Mouse (Mus musculus) stomach, postnatal 0 days (tissue): ENCODE data around the gene Birc6.

Experiments
- CTCF ChIP-seq: IDR thresholded peaks from 2 replicates; pipeline ENCODE4 v1.5.1; 2016; ENCODE audit warnings: antibody characterized with exemption, low read depth, mild to moderate bottlenecking, moderate library complexity
- EP300 ChIP-seq: optimal IDR thresholded peaks from 2 replicates; pipeline ENCODE3; 2016; ENCODE audit warnings: antibody characterized with exemption

- TF ChIP-seq CTCF (no peak), EP300 (no peak)
These were observed 222.9 kb downstream of the Birc6 start for GRCm38 (mm10) chr17:74751026-74751425.
